Mouse (Mus musculus) retina, adult 2 months (tissue): ENCODE data around the gene Uba1.
"Not testable (repeated sequence)": the region's sequence is repeated elsewhere in the genome, so short reads cannot be mapped to it uniquely, and the experiment has no call there.

Experiments used
- DNase-seq: peaks from one replicate; pipeline ENCODE4 v3.0.0-alpha.2; 2012; ENCODE audit warnings: low read depth, low spot score

Uba1 gene

DNA sequence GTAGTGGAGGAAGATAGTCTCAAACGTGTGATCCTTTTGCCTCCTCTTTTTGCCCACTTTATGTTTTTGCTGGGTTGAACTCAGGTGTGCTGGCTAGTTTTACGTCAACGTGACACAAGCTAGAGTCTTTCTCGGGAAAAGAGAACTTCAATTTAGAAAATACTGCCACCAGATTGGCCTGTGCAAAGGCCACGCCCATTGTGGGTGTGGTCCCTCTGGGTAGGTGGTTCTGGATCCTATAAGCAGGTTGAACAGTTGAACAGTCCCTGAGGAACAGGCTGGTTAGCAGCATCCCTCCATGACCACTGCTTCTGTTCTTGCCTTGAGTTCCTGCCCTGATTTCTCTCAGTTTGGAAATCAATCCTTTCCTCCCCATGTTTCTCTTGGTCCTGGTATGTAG, 70.6 kb downstream of the Uba1 start:
- no peak for DNase-seq

DNA sequence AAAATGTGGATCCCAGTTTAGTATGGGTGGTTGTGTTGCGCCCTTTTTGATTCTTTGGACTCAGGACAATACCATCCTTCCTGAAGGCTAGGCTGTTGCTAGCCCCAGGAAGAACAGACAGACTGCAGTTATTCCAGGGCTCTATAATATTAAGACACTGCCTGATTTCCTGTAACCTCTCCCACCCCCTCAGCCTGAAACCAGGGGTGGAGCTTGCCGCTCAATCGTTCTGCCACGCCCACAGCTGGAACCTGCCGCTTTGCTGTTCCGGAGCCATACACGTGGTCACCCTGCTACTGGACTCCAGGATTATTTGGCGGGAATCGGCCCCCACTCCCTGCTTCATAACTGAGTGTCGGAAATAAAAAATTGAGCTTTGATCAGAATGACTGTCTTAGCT, 71.9 kb downstream of the Uba1 start:
- not testable (repeated sequence) for DNase-seq
